Mouse (Mus musculus) stomach, embryonic 15.5 days (tissue): ENCODE measurements around the gene S100a11. TPM values are rescaled to one million over a fixed set of nuclear protein-coding genes. Genes with fewer than 3 reads are reported as not detected.
"Not testable (repeated sequence)": the region's sequence is repeated elsewhere in the genome, so short reads cannot be mapped to it uniquely, and the experiment has no call there.

Experiments
- ATAC-seq: fragments of 200-750 bp; cut with Nextera tagmentation; 2 replicates; pipeline ENCODE4 v1.8.0; 2017; ENCODE audit warnings: low read depth, moderate number of reproducible peaks, moderate TSS enrichment; ENCODE audit not compliant: insufficient read depth, low FRiP score
- H3K27ac ChIP-seq: fragments of 300-500 bp; sonication (generic); 2 replicates; pipeline ENCODE4 v1.5.1; 2015; ENCODE audit warnings: mild to moderate bottlenecking, inconsistent platforms
- H3K27me3 ChIP-seq: fragments of 300-500 bp; sonication (generic); replicated peaks from 2 replicates; pipeline ENCODE4 v1.6.1; 2015; ENCODE audit warnings: inconsistent platforms
- H3K36me3 ChIP-seq: fragments of 300-500 bp; sonication (generic); 2 replicates; pipeline ENCODE4 v1.6.1; 2015; ENCODE audit warnings: inconsistent platforms
- H3K4me1 ChIP-seq: fragments of 300-500 bp; sonication (generic); 2 replicates; pipeline ENCODE4 v1.6.1; 2015; ENCODE audit warnings: inconsistent platforms
- H3K4me2 ChIP-seq: fragments of 300-500 bp; sonication (generic); 2 replicates; pipeline ENCODE4 v1.6.1; 2015; ENCODE audit warnings: mild to moderate bottlenecking, inconsistent platforms
- H3K4me3 ChIP-seq: fragments of 300-500 bp; sonication (generic); replicated peaks from 2 replicates; pipeline ENCODE4 v1.5.1; 2015; ENCODE audit warnings: inconsistent platforms
- H3K9ac ChIP-seq: fragments of 300-500 bp; sonication (generic); 2 replicates; pipeline ENCODE4 v1.6.1; 2015; ENCODE audit warnings: inconsistent platforms
- H3K9me3 ChIP-seq: fragments of 300-500 bp; sonication (generic); 2 replicates; pipeline ENCODE4 v1.6.1; 2016; ENCODE audit warnings: inconsistent platforms
- WGBS: fragments of 180-500 bp; shearing (Covaris S2); methylation state at CpG from one replicate; pipeline ENCODE4 v1.1.7; 2015; 5-methylcytosine and 5-hydroxymethylcytosine counted together
- polyA plus RNA-seq: library from polyadenylated mRNA; unstranded; fragments of >200 nt; fragmentation: Nextera tagmentation; extraction: Ambion mirVana; gene quantifications from 2 replicates; pipeline ENCODE4 v1.2.1, GENCODE M21; 2015

S100a11 gene
- polyA plus RNA-seq, 1 experiment from 2014 or later = 1,609 TPM

- no peaks in the 10 kb centered on the region for H3K9me3 ChIP-seq
- 84% methylated on average over 3 of the region's 3 CpGs for WGBS
- no peak overlapping the region for H3K4me3 ChIP-seq
- no peaks in the 10 kb centered on the region for H3K27me3 ChIP-seq
- ATAC-seq = no peak
- H3K36me3 ChIP-seq = peaks cover 14% of the 10 kb centered on the region; the same call in 1 of the 2 replicates
- H3K4me2 ChIP-seq = no peak overlapping the region
- H3K9ac ChIP-seq = no peak overlapping the region
- no peaks in the 10 kb centered on the region for H3K4me1 ChIP-seq
- H3K27ac ChIP-seq = no peak overlapping the region
Observed at GRCm38 (mm10) chr3:93527300-93527699, 7.0 kb downstream of the S100a11 start.

GRCm38 (mm10) chr3:93528807-93529206 is 8.5 kb downstream of the S100a11 start:
- Histone ChIP-seq H3K36me3 (peaks cover 14% of the 10 kb centered on the region; the same call in 1 of the 2 replicates), H3K9me3 (no peaks in the 10 kb centered on the region), H3K9ac (no peak overlapping the region), H3K4me1 (no peaks in the 10 kb centered on the region), H3K27me3 (no peaks in the 10 kb centered on the region), H3K4me3 (no peak overlapping the region), H3K27ac (no peak overlapping the region), H3K4me2 (no peak overlapping the region)
- no peak for ATAC-seq
- 80% methylated on average over 5 of the region's 5 CpGs for WGBS

- ATAC-seq = no peak
- 53% methylated on average over 2 of the region's 2 CpGs for WGBS
- Histone ChIP-seq H3K9me3 (no peaks in the 10 kb centered on the region), H3K9ac (no peak overlapping the region), H3K4me1 (no peaks in the 10 kb centered on the region), H3K27me3 (no peaks in the 10 kb centered on the region), H3K4me3 (no peak overlapping the region), H3K36me3 (no peaks in the 10 kb centered on the region), H3K4me2 (no peak overlapping the region), H3K27ac (no peak overlapping the region)
Observed at GRCm38 (mm10) chr3:93537068-93537576, 16.8 kb downstream of the S100a11 start.

GRCm38 (mm10) chr3:93538486-93538885 is 18.2 kb downstream of the S100a11 start:
- H3K27ac ChIP-seq = no peak overlapping the region
- H3K27me3 ChIP-seq = no peaks in the 10 kb centered on the region
- no peaks in the 10 kb centered on the region for H3K9me3 ChIP-seq
- H3K36me3 ChIP-seq = no peaks in the 10 kb centered on the region
- WGBS = 66% methylated on average over 2 of the region's 2 CpGs
- no peak for ATAC-seq
- no peaks in the 10 kb centered on the region for H3K4me1 ChIP-seq
- no peak overlapping the region for H3K9ac ChIP-seq
- no peak overlapping the region for H3K4me3 ChIP-seq
- H3K4me2 ChIP-seq = no peak overlapping the region

GRCm38 (mm10) chr3:93541501-93541900 is 21.2 kb downstream of the S100a11 start:
- H3K9me3 ChIP-seq = no peaks in the 10 kb centered on the region
- no peak overlapping the region for H3K9ac ChIP-seq
- H3K4me3 ChIP-seq = no peak overlapping the region
- H3K36me3 ChIP-seq = no peaks in the 10 kb centered on the region
- no peak overlapping the region for H3K4me2 ChIP-seq
- no peaks in the 10 kb centered on the region for H3K27me3 ChIP-seq
- no peak for ATAC-seq
- H3K27ac ChIP-seq = no peak overlapping the region
- WGBS = 63% methylated on average over 2 of the region's 2 CpGs
- H3K4me1 ChIP-seq = no peaks in the 10 kb centered on the region

- WGBS = 84% methylated on average over 6 of the region's 6 CpGs
- not testable (repeated sequence) for H3K9ac ChIP-seq, H3K36me3 ChIP-seq, H3K27me3 ChIP-seq, H3K27ac ChIP-seq, H3K4me3 ChIP-seq, H3K9me3 ChIP-seq, H3K4me2 ChIP-seq, H3K4me1 ChIP-seq, ATAC-seq
Observed at GRCm38 (mm10) chr3:93544170-93544569, 23.9 kb downstream of the S100a11 start.

GRCm38 (mm10) chr3:93547099-93547648 is 26.9 kb downstream of the S100a11 start:
- no peak overlapping the region for H3K4me2 ChIP-seq
- no peak overlapping the region for H3K9ac ChIP-seq
- H3K4me3 ChIP-seq = no peak overlapping the region
- 32% methylated on average over 7 of the region's 7 CpGs for WGBS
- H3K36me3 ChIP-seq = no peaks in the 10 kb centered on the region
- no peaks in the 10 kb centered on the region for H3K4me1 ChIP-seq
- H3K27me3 ChIP-seq = no peaks in the 10 kb centered on the region
- H3K27ac ChIP-seq = no peak overlapping the region
- no peak for ATAC-seq
- H3K9me3 ChIP-seq = no peaks in the 10 kb centered on the region

GRCm38 (mm10) chr3:93547749-93548540 is 27.7 kb downstream of the S100a11 start:
- Histone ChIP-seq H3K9me3 (no peaks in the 10 kb centered on the region), H3K27ac (no peak overlapping the region), H3K27me3 (no peaks in the 10 kb centered on the region), H3K4me3 (no peak overlapping the region), H3K9ac (no peak overlapping the region), H3K4me2 (no peak overlapping the region), H3K4me1 (no peaks in the 10 kb centered on the region), H3K36me3 (no peaks in the 10 kb centered on the region)
- no peak for ATAC-seq
- WGBS = 66% methylated on average over 20 of the region's 20 CpGs

- no peak for ATAC-seq
- H3K4me2 ChIP-seq = no peak overlapping the region
- no peaks in the 10 kb centered on the region for H3K27me3 ChIP-seq
- H3K27ac ChIP-seq = no peak overlapping the region
- H3K9me3 ChIP-seq = no peaks in the 10 kb centered on the region
- H3K4me1 ChIP-seq = no peaks in the 10 kb centered on the region
- WGBS = 83% methylated on average over 5 of the region's 6 CpGs
- no peak overlapping the region for H3K4me3 ChIP-seq
- H3K36me3 ChIP-seq = no peaks in the 10 kb centered on the region
- no peak overlapping the region for H3K9ac ChIP-seq
Observed at GRCm38 (mm10) chr3:93548541-93549266, 28.4 kb downstream of the S100a11 start.

GRCm38 (mm10) chr3:93549986-93550385 is 29.7 kb downstream of the S100a11 start:
- no peak overlapping the region for H3K4me3 ChIP-seq
- no peaks in the 10 kb centered on the region for H3K36me3 ChIP-seq
- peaks cover 5% of the 10 kb centered on the region for H3K4me1 ChIP-seq
- 58% methylated on average over 4 of the region's 4 CpGs for WGBS
- no peaks in the 10 kb centered on the region for H3K9me3 ChIP-seq
- H3K27me3 ChIP-seq = no peaks in the 10 kb centered on the region
- H3K4me2 ChIP-seq = no peak overlapping the region
- no peak overlapping the region for H3K9ac ChIP-seq
- no peak overlapping the region for H3K27ac ChIP-seq
- no peak for ATAC-seq

- Histone ChIP-seq H3K36me3 (no peaks in the 10 kb centered on the region), H3K4me2 (no peak overlapping the region), H3K27ac (no peak overlapping the region), H3K27me3 (no peaks in the 10 kb centered on the region), H3K4me1 (peaks cover 14% of the 10 kb centered on the region), H3K9ac (no peak overlapping the region), H3K4me3 (no peak overlapping the region), H3K9me3 (no peaks in the 10 kb centered on the region)
- no peak for ATAC-seq
- 79% methylated on average over 5 of the region's 5 CpGs for WGBS
Observed at GRCm38 (mm10) chr3:93551950-93552901, 31.9 kb downstream of the S100a11 start.
